Mouse (Mus musculus) limb, embryonic 11.5 days (tissue): ENCODE data around the gene Trio. TPM values are rescaled to one million over a fixed set of nuclear protein-coding genes. Genes with fewer than 3 reads are reported as not detected.

Experiments used
- ATAC-seq: fragments of 200-750 bp; cut with Nextera tagmentation; 2 replicates; pipeline ENCODE4 v1.8.0; 2017; ENCODE audit warnings: low read depth; ENCODE audit not compliant: insufficient number of reproducible peaks, low FRiP score, low TSS enrichment
- DNase-seq: peaks from one replicate; pipeline ENCODE4 v3.0.0-alpha.2; 2015; ENCODE audit warnings: low spot score
- H3K27ac ChIP-seq: fragments of 300-500 bp; sonication (generic); replicated peaks from 2 replicates; pipeline ENCODE4 v1.5.1; 2014; ENCODE audit warnings: low read depth, mild to moderate bottlenecking, low read length
- H3K27me3 ChIP-seq: fragments of 300-500 bp; sonication (generic); 2 replicates; pipeline ENCODE4 v1.6.1; 2014; ENCODE audit warnings: mild to moderate bottlenecking, low read length, mixed read lengths; ENCODE audit not compliant: control insufficient read depth, insufficient read depth
- H3K36me3 ChIP-seq: fragments of 300-500 bp; sonication (generic); 2 replicates; pipeline ENCODE4 v1.6.1; 2014; ENCODE audit warnings: mild to moderate bottlenecking, low read length, moderate library complexity, mixed read lengths; ENCODE audit not compliant: control insufficient read depth, insufficient read depth
- H3K4me1 ChIP-seq: fragments of 300-500 bp; sonication (generic); 2 replicates; pipeline ENCODE4 v1.6.1; 2014; ENCODE audit warnings: low read length, mixed read lengths; ENCODE audit not compliant: control insufficient read depth, insufficient read depth
- H3K4me2 ChIP-seq: fragments of 300-500 bp; sonication (generic); 2 replicates; pipeline ENCODE4 v1.6.1; 2014; ENCODE audit warnings: low read depth, mild to moderate bottlenecking, moderate library complexity; ENCODE audit not compliant: severe bottlenecking
- H3K4me3 ChIP-seq: fragments of 300-500 bp; sonication (generic); 2 replicates; pipeline ENCODE4 v1.5.1; 2014; ENCODE audit warnings: low read depth, low read length
- H3K9ac ChIP-seq: fragments of 300-500 bp; sonication (generic); 2 replicates; pipeline ENCODE4 v1.6.1; 2014; ENCODE audit warnings: mild to moderate bottlenecking, low read length
- H3K9me3 ChIP-seq: fragments of 300-500 bp; sonication (generic); 2 replicates; pipeline ENCODE4 v1.6.1; 2016; ENCODE audit warnings: low read length; ENCODE audit not compliant: control insufficient read depth
- WGBS: fragments of 180-500 bp; shearing (Covaris S2); extraction: QIAGEN DNeasy Blood & Tissue Kit; methylation state at CpG from one replicate; pipeline ENCODE4 v1.1.7; 2014; 5-methylcytosine and 5-hydroxymethylcytosine counted together
- polyA plus RNA-seq: library from polyadenylated mRNA; unstranded; fragments of >200 nt; fragmentation: Nextera tagmentation; extraction: Ambion mirVana; gene quantifications from 2 replicates; pipeline ENCODE4 v1.2.1, GENCODE M21; 2014

Trio gene
- polyA plus RNA-seq, 1 experiment from 2014 or later: 64.8 TPM

GRCm38 (mm10) chr15:27882898-27883297 is 142.8 kb downstream of the Trio start:
- Histone ChIP-seq H3K36me3 (no peaks in the 10 kb centered on the region; the same call in 1 of the 2 replicates), H3K9me3 (no peaks in the 10 kb centered on the region), H3K4me1 (no peaks in the 10 kb centered on the region), H3K9ac (no peak overlapping the region), H3K27me3 (no peaks in the 10 kb centered on the region), H3K4me3 (no peak overlapping the region), H3K27ac (no peak overlapping the region), H3K4me2 (no peak overlapping the region)
- DNase-seq (no peak), ATAC-seq (no peak)
- WGBS: 94% methylated on average over 14 of the region's 14 CpGs

GRCm38 (mm10) chr15:27877831-27878230 is 147.8 kb downstream of the Trio start:
- Histone ChIP-seq H3K27me3 (no peaks in the 10 kb centered on the region), H3K4me2 (no peak overlapping the region), H3K4me3 (no peak overlapping the region), H3K9ac (no peak overlapping the region), H3K36me3 (no peaks in the 10 kb centered on the region; the same call in 1 of the 2 replicates), H3K4me1 (no peaks in the 10 kb centered on the region), H3K27ac (no peak overlapping the region), H3K9me3 (no peaks in the 10 kb centered on the region)
- DNase-seq: no peak
- WGBS: 67% methylated on average over 7 of the region's 7 CpGs
- ATAC-seq: no peak

GRCm38 (mm10) chr15:27876327-27876726 is 149.3 kb downstream of the Trio start:
- Histone ChIP-seq H3K27ac (no peak overlapping the region), H3K9me3 (no peaks in the 10 kb centered on the region), H3K9ac (no peak overlapping the region), H3K4me1 (no peaks in the 10 kb centered on the region), H3K36me3 (peaks cover 2% of the 10 kb centered on the region; the same call in 1 of the 2 replicates), H3K4me2 (no peak overlapping the region), H3K4me3 (no peak overlapping the region), H3K27me3 (no peaks in the 10 kb centered on the region)
- 85% methylated on average over 10 of the region's 10 CpGs for WGBS
- ATAC-seq (no peak), DNase-seq (no peak)

GRCm38 (mm10) chr15:27875753-27876152 is 149.9 kb downstream of the Trio start:
- H3K9ac ChIP-seq: no peak overlapping the region

GRCm38 (mm10) chr15:27873747-27874320 is 151.8 kb downstream of the Trio start:
- no peak overlapping the region for H3K27ac ChIP-seq
- H3K27me3 ChIP-seq: no peaks in the 10 kb centered on the region
- no peak overlapping the region for H3K4me3 ChIP-seq
- H3K9ac ChIP-seq: no peak overlapping the region
- no peak for DNase-seq
- WGBS: 92% methylated on average over 16 of the region's 16 CpGs
- no peaks in the 10 kb centered on the region for H3K9me3 ChIP-seq
- H3K36me3 ChIP-seq: peaks cover 4% of the 10 kb centered on the region; the same call in 1 of the 2 replicates
- no peaks in the 10 kb centered on the region for H3K4me1 ChIP-seq
- ATAC-seq: no peak
- H3K4me2 ChIP-seq: no peak overlapping the region

More at GRCm38 (mm10) chr15:27875753-27876152, 149.9 kb downstream of the Trio start:
- Histone ChIP-seq H3K4me2 (no peak overlapping the region), H3K4me1 (no peaks in the 10 kb centered on the region), H3K36me3 (peaks cover 4% of the 10 kb centered on the region; the same call in 1 of the 2 replicates), H3K9me3 (no peaks in the 10 kb centered on the region), H3K4me3 (no peak overlapping the region), H3K27me3 (no peaks in the 10 kb centered on the region), H3K27ac (no peak overlapping the region)
- DNase-seq (no peak), ATAC-seq (no peak)
- 92% methylated on average over 9 of the region's 9 CpGs for WGBS

DNA sequence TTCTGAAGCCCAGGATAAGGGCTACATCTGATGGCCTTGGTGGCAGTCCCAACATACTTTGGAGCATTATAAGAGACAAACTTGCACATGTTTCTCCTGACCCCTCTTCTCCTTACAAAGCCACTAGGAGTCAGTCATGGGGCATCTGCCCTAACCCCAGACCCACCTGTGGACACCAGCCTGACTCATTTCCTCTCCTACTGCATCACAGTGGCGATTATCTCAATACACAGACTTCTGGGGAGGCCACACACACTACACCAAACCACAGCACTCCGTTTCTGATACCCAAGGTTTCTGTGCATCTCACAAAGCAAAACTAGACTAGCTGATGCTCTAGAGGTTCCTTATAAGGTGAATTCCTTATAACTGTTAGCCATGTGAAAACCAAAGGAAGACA is 153.4 kb downstream of the Trio start:
- DNase-seq (no peak), ATAC-seq (no peak)
- H3K27ac ChIP-seq: no peak overlapping the region
- no peaks in the 10 kb centered on the region for H3K9me3 ChIP-seq
- no peaks in the 10 kb centered on the region for H3K27me3 ChIP-seq
- no peak overlapping the region for H3K4me2 ChIP-seq
- WGBS: 86% methylated on average over 2 of the region's 2 CpGs
- no peaks in the 10 kb centered on the region for H3K4me1 ChIP-seq
- H3K36me3 ChIP-seq: peaks cover 4% of the 10 kb centered on the region; the same call in 1 of the 2 replicates
- H3K9ac ChIP-seq: no peak overlapping the region
- no peak overlapping the region for H3K4me3 ChIP-seq

DNA sequence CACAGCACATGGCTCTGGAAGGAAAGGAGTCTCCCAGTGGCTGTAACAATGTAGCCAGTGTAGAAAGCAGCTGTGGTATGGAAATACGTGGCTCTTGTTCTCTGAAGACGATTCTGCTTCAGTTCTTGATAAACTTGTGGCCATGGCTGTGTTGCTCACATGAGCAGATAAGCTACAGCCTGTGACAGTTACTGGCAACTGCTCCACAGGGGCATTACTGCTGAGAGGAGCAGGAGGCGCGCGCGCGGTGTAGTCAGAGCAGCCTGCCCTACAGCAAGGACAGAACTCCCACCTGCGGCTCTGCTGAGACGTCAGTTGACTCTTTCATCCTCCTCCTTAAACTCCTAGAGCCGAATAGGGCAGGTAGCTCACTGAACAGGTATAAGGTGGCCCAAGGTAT is 153.9 kb downstream of the Trio start:
- DNase-seq (no peak), ATAC-seq (no peak)
- H3K9me3 ChIP-seq: no peaks in the 10 kb centered on the region
- H3K27me3 ChIP-seq: no peaks in the 10 kb centered on the region
- no peak overlapping the region for H3K9ac ChIP-seq
- H3K4me3 ChIP-seq: no peak overlapping the region
- H3K4me2 ChIP-seq: no peak overlapping the region
- no peak overlapping the region for H3K27ac ChIP-seq
- H3K36me3 ChIP-seq: peaks cover 4% of the 10 kb centered on the region; the same call in 1 of the 2 replicates
- whole genome bisulfite sequencing: 88% methylated on average over 10 of the region's 10 CpGs
- no peaks in the 10 kb centered on the region for H3K4me1 ChIP-seq

DNA sequence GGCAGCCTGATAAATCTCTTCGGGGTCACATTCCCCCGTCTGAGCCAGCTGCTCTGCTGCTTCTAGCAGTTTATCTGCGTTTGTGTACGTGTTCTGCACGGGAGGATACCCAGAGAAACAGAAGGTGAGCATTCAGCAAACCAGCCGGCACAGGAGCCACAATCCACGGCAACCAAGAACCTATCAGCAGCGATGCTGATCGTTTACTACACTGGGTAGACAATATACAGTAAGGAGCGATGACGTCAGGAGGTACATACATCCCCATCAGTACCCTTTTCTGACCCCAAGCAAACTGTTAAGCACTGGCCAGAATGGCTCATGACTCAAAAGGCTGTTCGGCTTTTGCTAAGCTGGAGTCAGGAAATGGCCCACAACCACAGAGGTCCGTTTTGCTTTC is 154.4 kb downstream of the Trio start:
- Histone ChIP-seq H3K4me1 (no peaks in the 10 kb centered on the region), H3K27me3 (no peaks in the 10 kb centered on the region), H3K9me3 (no peaks in the 10 kb centered on the region), H3K9ac (no peak overlapping the region), H3K36me3 (peaks cover 4% of the 10 kb centered on the region; the same call in 1 of the 2 replicates), H3K27ac (no peak overlapping the region), H3K4me2 (no peak overlapping the region), H3K4me3 (no peak overlapping the region)
- ATAC-seq (no peak), DNase-seq (no peak)
- WGBS: 89% methylated on average over 13 of the region's 13 CpGs

DNA sequence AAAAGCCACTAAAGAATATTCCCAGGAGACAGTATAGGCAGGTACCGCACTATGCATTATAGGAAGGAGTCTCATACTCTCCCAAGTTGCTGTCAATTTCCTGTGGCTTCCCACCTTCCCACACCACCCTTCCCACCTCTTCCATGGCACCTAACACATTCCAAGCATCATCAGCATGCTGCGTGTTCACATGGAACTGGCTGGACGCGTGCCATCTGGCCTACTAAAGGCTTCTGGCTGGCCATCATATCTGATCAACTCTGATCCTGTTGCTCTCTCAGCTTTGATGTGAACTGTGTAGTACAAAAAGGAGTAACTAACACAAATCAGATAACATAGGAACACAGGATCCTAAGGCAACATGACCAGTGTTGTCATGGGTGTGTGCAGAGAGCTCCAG is 156.6 kb downstream of the Trio start:
- no peaks in the 10 kb centered on the region for H3K9me3 ChIP-seq
- H3K27ac ChIP-seq: no peak overlapping the region
- H3K9ac ChIP-seq: no peak overlapping the region
- H3K36me3 ChIP-seq: peaks cover 4% of the 10 kb centered on the region; the same call in 1 of the 2 replicates
- DNase-seq (no peak), ATAC-seq (no peak)
- no peaks in the 10 kb centered on the region for H3K27me3 ChIP-seq
- H3K4me1 ChIP-seq: no peaks in the 10 kb centered on the region
- WGBS: 95% methylated on average over 4 of the region's 4 CpGs
- H3K4me2 ChIP-seq: no peak overlapping the region
- H3K4me3 ChIP-seq: no peak overlapping the region
